Mouse (Mus musculus): ENCODE data around the gene Pitpnm3. TPM values are rescaled to one million over a fixed set of nuclear protein-coding genes. Genes with fewer than 3 reads are reported as not detected.
A peak's percentile ranks its signal among the peaks of the same experiment; 100 is the strongest.
"Not testable (repeated sequence)": the region's sequence is repeated elsewhere in the genome, so short reads cannot be mapped to it uniquely, and the experiment has no call there.

Gene Pitpnm3
- polyA plus RNA-seq (2014; fragmentation: Nextera tagmentation; extraction: Ambion mirVana) = 0.07 and 0.14 TPM in 2 replicates

DNA sequence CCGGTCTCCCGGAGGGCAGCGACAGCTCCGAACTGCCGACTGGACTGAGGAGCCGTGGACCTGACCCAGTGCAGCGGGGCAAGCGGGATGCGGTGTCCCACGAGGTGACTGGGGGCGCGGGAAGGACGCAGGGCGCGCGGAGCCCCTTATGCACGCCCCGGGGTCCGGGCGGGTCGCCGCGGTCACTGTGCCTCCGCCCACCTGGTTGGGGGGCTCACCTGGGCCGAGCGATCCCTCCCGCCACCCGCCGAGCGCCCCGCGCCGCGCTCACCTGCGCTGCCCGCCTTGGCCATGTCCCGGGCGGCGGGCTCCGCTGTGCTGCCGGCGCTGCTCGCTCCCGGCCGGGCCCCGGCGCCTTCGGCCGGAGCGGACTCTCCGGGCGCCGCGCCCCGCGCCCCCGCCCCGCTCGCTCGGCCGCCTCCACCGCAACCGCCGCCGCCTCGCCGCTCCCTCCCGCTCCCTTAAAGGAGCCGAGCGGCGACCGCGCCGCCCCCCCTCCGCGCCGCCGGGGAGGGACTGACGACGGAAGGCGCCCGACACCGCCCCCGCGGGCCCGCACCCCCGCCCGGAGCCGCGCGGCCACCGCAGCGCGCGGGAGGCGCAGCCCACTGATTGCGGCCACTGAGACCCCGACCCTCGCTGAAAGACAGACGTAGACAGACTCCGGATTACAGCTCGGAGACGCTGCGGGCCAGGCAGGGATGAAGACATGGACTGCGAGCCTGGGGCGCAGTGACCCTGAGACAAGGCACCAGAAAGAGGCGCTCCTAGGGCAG, at the start of gene Pitpnm3:
Gene Pitpnm3 (minus strand): TSS at position 396 of the 776 bp plus-strand sequence.
- peaks cover 56% of the 10 kb centered on the region for H3K27me3 ChIP-seq (ENCODE audit: control insufficient read depth, insufficient read depth, low read length)
- WGBS (ENCODE audit: insufficient replicate concordance) = 1% methylated on average over 43 of the region's 107 CpGs
- peaks cover 16% of the 10 kb centered on the region for H3K4me1 ChIP-seq (ENCODE audit: control insufficient read depth, insufficient read depth, low read length)
- H3K36me3 ChIP-seq (ENCODE audit: control insufficient read depth, insufficient read depth, low read length) = no peaks in the 10 kb centered on the region
- peak within 1 kb of the TSS; percentile 65 for H3K4me3 ChIP-seq (ENCODE audit: low read depth, low read length)
- H3K9ac ChIP-seq (ENCODE audit: low read depth, low read length) = peak within 1 kb of the TSS; percentile 68
- no peak within 1 kb of the TSS for H3K27ac ChIP-seq (ENCODE audit: low read depth, low read length)
- peak within 1 kb of the TSS; percentile 98 for H3K4me2 ChIP-seq
- no peaks in the 10 kb centered on the region for H3K9me3 ChIP-seq (replicated peaks; ENCODE audit: control insufficient read depth, low read length)
- no peak; the same call in 1 of the 2 replicates for ATAC-seq (replicated peaks; ENCODE audit: insufficient number of reproducible peaks, low FRiP score, low TSS enrichment)

DNA sequence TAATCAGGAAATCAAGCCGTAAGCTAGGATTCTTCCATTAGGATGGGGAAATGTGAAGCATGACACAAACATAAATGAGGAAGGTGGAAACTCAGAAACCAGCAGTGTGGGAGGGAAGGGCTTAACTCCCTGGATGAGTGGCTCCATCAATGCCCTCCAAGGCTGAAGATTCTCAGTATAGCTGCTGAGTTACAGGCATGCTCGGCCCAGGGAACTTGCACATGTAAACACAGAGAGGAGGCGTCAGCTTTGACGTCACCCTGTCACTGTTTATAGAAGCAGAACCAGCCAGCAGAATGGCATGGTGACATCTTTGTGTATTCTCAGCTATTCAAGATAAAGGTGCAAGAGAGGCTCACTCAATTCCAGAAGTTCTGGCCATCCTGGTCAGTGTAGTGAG, 48.7 kb upstream of the Pitpnm3 start:
- Histone ChIP-seq H3K9ac (ENCODE audit: low read depth, low read length) (no peak overlapping the region), H3K4me3 (ENCODE audit: low read depth, low read length) (no peak overlapping the region), H3K27me3 (ENCODE audit: control insufficient read depth, insufficient read depth, low read length) (no peaks in the 10 kb centered on the region), H3K4me1 (ENCODE audit: control insufficient read depth, insufficient read depth, low read length) (no peaks in the 10 kb centered on the region), H3K4me2 (no peak overlapping the region), H3K9me3 (replicated peaks; ENCODE audit: control insufficient read depth, low read length) (no peaks in the 10 kb centered on the region), H3K36me3 (ENCODE audit: control insufficient read depth, insufficient read depth, low read length) (peaks cover 4% of the 10 kb centered on the region; the same call in 1 of the 2 replicates), H3K27ac (ENCODE audit: low read depth, low read length) (no peak overlapping the region)
- no peak for ATAC-seq (replicated peaks; ENCODE audit: insufficient number of reproducible peaks, low FRiP score, low TSS enrichment)
- 68% methylated on average over 4 of the region's 4 CpGs for WGBS (ENCODE audit: insufficient replicate concordance)

DNA sequence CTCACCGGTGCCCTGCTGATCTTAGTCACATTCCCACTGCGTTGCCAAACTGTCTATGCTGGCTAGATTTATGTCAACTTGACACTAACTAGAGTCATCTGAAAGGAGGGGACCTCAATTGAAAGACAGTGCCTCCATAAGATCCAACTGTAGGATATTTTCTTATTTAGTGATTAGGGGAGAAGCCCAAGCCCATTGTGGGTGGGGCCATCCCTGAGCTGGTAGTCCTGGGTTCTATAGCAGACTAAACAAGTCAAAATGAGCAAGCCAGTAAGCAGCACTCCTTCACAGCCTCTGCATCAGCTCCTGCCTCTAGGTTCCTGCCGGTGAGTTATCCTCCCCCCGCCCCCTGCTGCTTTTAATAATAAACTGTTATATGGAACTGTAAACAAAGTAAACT, 45.6 kb upstream of the Pitpnm3 start:
- no peak for ATAC-seq (replicated peaks; ENCODE audit: insufficient number of reproducible peaks, low FRiP score, low TSS enrichment)
- 92% methylated on average over 4 of the region's 4 CpGs for WGBS (ENCODE audit: insufficient replicate concordance)
- 0 out of 2 replicates have a peak, but pooled peaks cover 2% of the 10 kb centered on the region for H3K36me3 ChIP-seq (ENCODE audit: control insufficient read depth, insufficient read depth, low read length)

GRCm38 (mm10) chr11:72180556-72180955, 45.0 kb upstream of the Pitpnm3 start:
- no peak for ATAC-seq (replicated peaks; ENCODE audit: insufficient number of reproducible peaks, low FRiP score, low TSS enrichment)
- H3K4me2 ChIP-seq = no peak overlapping the region
- no peaks in the 10 kb centered on the region for H3K9me3 ChIP-seq (replicated peaks; ENCODE audit: control insufficient read depth, low read length)
- H3K27me3 ChIP-seq (ENCODE audit: control insufficient read depth, insufficient read depth, low read length) = no peaks in the 10 kb centered on the region
- peaks cover 3% of the 10 kb centered on the region; the same call in 1 of the 2 replicates for H3K36me3 ChIP-seq (ENCODE audit: control insufficient read depth, insufficient read depth, low read length)
- WGBS (ENCODE audit: insufficient replicate concordance) = 90% methylated on average over 5 of the region's 5 CpGs
- no peak overlapping the region for H3K27ac ChIP-seq (ENCODE audit: low read depth, low read length)
- no peak overlapping the region for H3K9ac ChIP-seq (ENCODE audit: low read depth, low read length)
- no peak overlapping the region for H3K4me3 ChIP-seq (ENCODE audit: low read depth, low read length)
- no peaks in the 10 kb centered on the region for H3K4me1 ChIP-seq (ENCODE audit: control insufficient read depth, insufficient read depth, low read length)

More for the DNA sequence above, 45.6 kb upstream of the Pitpnm3 start:
- Histone ChIP-seq H3K27me3 (ENCODE audit: control insufficient read depth, insufficient read depth, low read length) (no peaks in the 10 kb centered on the region), H3K27ac (ENCODE audit: low read depth, low read length) (no peak overlapping the region), H3K9me3 (replicated peaks; ENCODE audit: control insufficient read depth, low read length) (no peaks in the 10 kb centered on the region), H3K9ac (ENCODE audit: low read depth, low read length) (no peak overlapping the region), H3K4me1 (ENCODE audit: control insufficient read depth, insufficient read depth, low read length) (no peaks in the 10 kb centered on the region), H3K4me3 (ENCODE audit: low read depth, low read length) (no peak overlapping the region), H3K4me2 (no peak overlapping the region)

GRCm38 (mm10) chr11:72176553-72176952, 41.0 kb upstream of the Pitpnm3 start:
- ATAC-seq (replicated peaks; ENCODE audit: insufficient number of reproducible peaks, low FRiP score, low TSS enrichment) = no peak
- H3K4me1 ChIP-seq (ENCODE audit: control insufficient read depth, insufficient read depth, low read length) = no peaks in the 10 kb centered on the region
- no peaks in the 10 kb centered on the region for H3K9me3 ChIP-seq (replicated peaks; ENCODE audit: control insufficient read depth, low read length)
- H3K27ac ChIP-seq (ENCODE audit: low read depth, low read length) = no peak overlapping the region
- H3K36me3 ChIP-seq (ENCODE audit: control insufficient read depth, insufficient read depth, low read length) = peaks cover 8% of the 10 kb centered on the region; the same call in 1 of the 2 replicates
- 64% methylated on average over 3 of the region's 3 CpGs for WGBS (ENCODE audit: insufficient replicate concordance)
- no peak overlapping the region for H3K9ac ChIP-seq (ENCODE audit: low read depth, low read length)
- no peaks in the 10 kb centered on the region for H3K27me3 ChIP-seq (ENCODE audit: control insufficient read depth, insufficient read depth, low read length)
- H3K4me2 ChIP-seq = no peak overlapping the region
- H3K4me3 ChIP-seq (ENCODE audit: low read depth, low read length) = no peak overlapping the region

- WGBS (ENCODE audit: insufficient replicate concordance) = 89% methylated on average over 5 of the region's 5 CpGs
- Histone ChIP-seq H3K27me3 (ENCODE audit: control insufficient read depth, insufficient read depth, low read length) (no peaks in the 10 kb centered on the region), H3K9me3 (replicated peaks; ENCODE audit: control insufficient read depth, low read length) (no peaks in the 10 kb centered on the region), H3K36me3 (ENCODE audit: control insufficient read depth, insufficient read depth, low read length) (peaks cover 8% of the 10 kb centered on the region; the same call in 1 of the 2 replicates), H3K27ac (ENCODE audit: low read depth, low read length) (no peak overlapping the region), H3K4me1 (ENCODE audit: control insufficient read depth, insufficient read depth, low read length) (no peaks in the 10 kb centered on the region), H3K4me2 (no peak overlapping the region), H3K4me3 (ENCODE audit: low read depth, low read length) (no peak overlapping the region), H3K9ac (ENCODE audit: low read depth, low read length) (no peak overlapping the region)
- no peak for ATAC-seq (replicated peaks; ENCODE audit: insufficient number of reproducible peaks, low FRiP score, low TSS enrichment)
These were observed 40.4 kb upstream of the Pitpnm3 start for GRCm38 (mm10) chr11:72175966-72176365.

GRCm38 (mm10) chr11:72174721-72175120, 39.1 kb upstream of the Pitpnm3 start:
- H3K4me2 ChIP-seq = no peak overlapping the region
- no peak overlapping the region for H3K27ac ChIP-seq (ENCODE audit: low read depth, low read length)
- ATAC-seq (replicated peaks; ENCODE audit: insufficient number of reproducible peaks, low FRiP score, low TSS enrichment) = no peak
- 88% methylated on average over 6 of the region's 6 CpGs for WGBS (ENCODE audit: insufficient replicate concordance)
- peaks cover 8% of the 10 kb centered on the region; the same call in 1 of the 2 replicates for H3K36me3 ChIP-seq (ENCODE audit: control insufficient read depth, insufficient read depth, low read length)
- H3K4me3 ChIP-seq (ENCODE audit: low read depth, low read length) = no peak overlapping the region
- no peaks in the 10 kb centered on the region for H3K4me1 ChIP-seq (ENCODE audit: control insufficient read depth, insufficient read depth, low read length)
- H3K9ac ChIP-seq (ENCODE audit: low read depth, low read length) = no peak overlapping the region
- H3K27me3 ChIP-seq (ENCODE audit: control insufficient read depth, insufficient read depth, low read length) = no peaks in the 10 kb centered on the region
- no peaks in the 10 kb centered on the region for H3K9me3 ChIP-seq (replicated peaks; ENCODE audit: control insufficient read depth, low read length)

DNA sequence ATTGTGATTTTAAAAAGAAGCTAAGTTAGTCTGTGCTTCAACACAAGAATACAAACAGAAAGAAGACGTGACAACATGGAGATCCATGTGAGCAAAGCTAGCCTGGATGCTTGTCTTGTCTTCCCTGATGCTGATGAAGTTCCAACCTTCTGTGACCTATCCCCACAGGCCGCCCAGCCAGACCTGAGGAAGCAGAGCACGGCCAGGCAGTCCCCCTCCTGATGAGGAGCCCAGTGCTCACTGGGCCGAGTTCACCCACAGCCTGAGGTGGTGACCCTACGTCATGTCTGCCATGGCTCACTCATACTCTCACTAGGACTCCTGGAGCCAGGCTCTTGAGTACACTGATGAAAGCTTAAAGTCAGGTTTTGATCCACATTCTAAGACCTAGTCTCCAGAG, 37.9 kb upstream of the Pitpnm3 start:
- Histone ChIP-seq H3K4me3 (ENCODE audit: low read depth, low read length) (no peak overlapping the region), H3K27me3 (ENCODE audit: control insufficient read depth, insufficient read depth, low read length) (no peaks in the 10 kb centered on the region), H3K9ac (ENCODE audit: low read depth, low read length) (no peak overlapping the region), H3K27ac (ENCODE audit: low read depth, low read length) (no peak overlapping the region), H3K36me3 (ENCODE audit: control insufficient read depth, insufficient read depth, low read length) (peaks cover 10% of the 10 kb centered on the region; the same call in 1 of the 2 replicates), H3K9me3 (replicated peaks; ENCODE audit: control insufficient read depth, low read length) (no peaks in the 10 kb centered on the region), H3K4me2 (no peak overlapping the region), H3K4me1 (ENCODE audit: control insufficient read depth, insufficient read depth, low read length) (no peaks in the 10 kb centered on the region)
- no peak for ATAC-seq (replicated peaks; ENCODE audit: insufficient number of reproducible peaks, low FRiP score, low TSS enrichment)
- 84% methylated on average over 5 of the region's 5 CpGs for WGBS (ENCODE audit: insufficient replicate concordance)

- not testable (repeated sequence) for H3K9me3 ChIP-seq (replicated peaks; ENCODE audit: control insufficient read depth, low read length); H3K9ac ChIP-seq (ENCODE audit: low read depth, low read length); H3K36me3 ChIP-seq (ENCODE audit: control insufficient read depth, insufficient read depth, low read length); H3K27me3 ChIP-seq (ENCODE audit: control insufficient read depth, insufficient read depth, low read length); H3K4me1 ChIP-seq (ENCODE audit: control insufficient read depth, insufficient read depth, low read length); H3K4me3 ChIP-seq (ENCODE audit: low read depth, low read length); H3K27ac ChIP-seq (ENCODE audit: low read depth, low read length); H3K4me2 ChIP-seq; ATAC-seq (replicated peaks; ENCODE audit: insufficient number of reproducible peaks, low FRiP score, low TSS enrichment)
- WGBS (ENCODE audit: insufficient replicate concordance) = 80% methylated on average over 4 of the region's 4 CpGs
These were observed 36.3 kb upstream of the Pitpnm3 start for GRCm38 (mm10) chr11:72171906-72172305.
